Comparison of ENCODE assay signal across 11 mouse cellular contexts in genomic region chr4:151165539-151165938, GRCm38 (mm10).
DNase-seq lines count a peak whose midpoint lies in the region; ATAC-seq and TF ChIP-seq lines count a peak whose summit lies in the region.
"Had no signal": no experiment of that assay in that cellular context is flagged by ENCODE, and none has a peak within 500 bp of the region (broad histone marks: within the 10 kb centered on the region; RNA-seq: fewer than 3 reads in every experiment).

No protein-coding gene starts in this region.

- no peak for DNase-seq in hindbrain, embryonic 10.5 days (ENCODE audit: low spot score)
- DNase-seq in cerebellum, adult 8-10 months = peak; percentile 98
- peak; percentile 85 to 91 for DNase-seq in gastrocnemius, postnatal 4 days (ENCODE audit: low spot score in 2 of 2)
- peak; percentile 86 to 87 for DNase-seq in layer of hippocampus, adult 2 months (ENCODE audit: low spot score in 2 of 2)
- peak; percentile 92 for DNase-seq in lung, postnatal 14 days
- peak; percentile 60 for DNase-seq in stomach, postnatal 0 days (ENCODE audit: low spot score)
- no peak for DNase-seq in thymus, postnatal 0 days (ENCODE audit: low spot score)

- H3K27me3 ChIP-seq in hindbrain, embryonic 12.5 days = peaks cover 64% of the 10 kb centered on the region
- H3K27me3 ChIP-seq in hindbrain, embryonic 10.5 days (ENCODE audit: insufficient read depth, poor library complexity, severe bottlenecking) = peaks cover 23% of the 10 kb centered on the region; the same call in 1 of the 2 replicates
- H3K27me3 ChIP-seq in stomach, postnatal 0 days (ENCODE audit: control insufficient read depth, insufficient read depth, low read length) = no peaks in the 10 kb centered on the region
- H3K27me3 ChIP-seq: CH12.LX had no signal

- no peaks in the 10 kb centered on the region for H3K36me3 ChIP-seq in hindbrain, embryonic 12.5 days
- H3K36me3 ChIP-seq in hindbrain, embryonic 10.5 days = no peaks in the 10 kb centered on the region
- H3K36me3 ChIP-seq in stomach, postnatal 0 days (ENCODE audit: control insufficient read depth, insufficient read depth, low read length) = no peaks in the 10 kb centered on the region
- H3K36me3 ChIP-seq: embryonic facial prominence, embryonic 13.5 days had no signal

- TF ChIP-seq EP300 in stomach, postnatal 0 days (optimal IDR thresholded peaks at IDR 0.05) = no peak

- no peaks in the 10 kb centered on the region for H3K9me3 ChIP-seq in hindbrain, embryonic 12.5 days (replicated peaks)
- no peaks in the 10 kb centered on the region for H3K9me3 ChIP-seq in hindbrain, embryonic 10.5 days
- no peaks in the 10 kb centered on the region for H3K9me3 ChIP-seq in stomach, postnatal 0 days (ENCODE audit: control insufficient read depth, low read length)
- H3K9me3 ChIP-seq: embryonic facial prominence, embryonic 13.5 days had no signal

- TF ChIP-seq CTCF in layer of hippocampus, adult 2 months (conservative IDR thresholded peaks at IDR 0.05) = 0 out of 2 replicates have a peak, but pooled peaks have one; percentile 16
- TF ChIP-seq CTCF in stomach, postnatal 0 days (IDR thresholded peaks at IDR 0.05; ENCODE audit: low read depth) = no peak

- H3K27ac ChIP-seq in hindbrain, embryonic 12.5 days = no peak overlapping the region
- H3K27ac ChIP-seq in hindbrain, embryonic 10.5 days = no peak overlapping the region
- no peak overlapping the region for H3K27ac ChIP-seq in layer of hippocampus, adult 2 months
- H3K27ac ChIP-seq in stomach, postnatal 0 days (replicated peaks) = no peak overlapping the region
- H3K27ac ChIP-seq: embryonic facial prominence, embryonic 13.5 days had no signal

- peaks cover 20% of the 10 kb centered on the region for H3K4me1 ChIP-seq in hindbrain, embryonic 12.5 days
- H3K4me1 ChIP-seq in hindbrain, embryonic 10.5 days (replicated peaks) = peaks cover 22% of the 10 kb centered on the region
- no peaks in the 10 kb centered on the region for H3K4me1 ChIP-seq in stomach, postnatal 0 days (replicated peaks; ENCODE audit: control insufficient read depth, insufficient read depth)

- H3K4me3 ChIP-seq in hindbrain, embryonic 12.5 days = no peak overlapping the region
- H3K4me3 ChIP-seq in hindbrain, embryonic 10.5 days = no peak overlapping the region
- no peak overlapping the region for H3K4me3 ChIP-seq in layer of hippocampus, adult 2 months
- H3K4me3 ChIP-seq in stomach, postnatal 0 days (ENCODE audit: low read depth, low read length) = no peak overlapping the region
- H3K4me3 ChIP-seq: embryonic facial prominence, embryonic 13.5 days; myocyte had no signal

- peak; percentile 61 for ATAC-seq in hindbrain, embryonic 12.5 days (ENCODE audit: low FRiP score)
- peak; percentile 36; the same call in 1 of the 2 replicates for ATAC-seq in stomach, postnatal 0 days (ENCODE audit: low FRiP score, low TSS enrichment)

- no peak overlapping the region for H3K4me2 ChIP-seq in hindbrain, embryonic 12.5 days (replicated peaks)
- H3K4me2 ChIP-seq in stomach, postnatal 0 days (replicated peaks; ENCODE audit: low read depth) = no peak overlapping the region
- H3K4me2 ChIP-seq: embryonic facial prominence, embryonic 13.5 days had no signal

- 8% methylated on average over 10 of the region's 10 CpGs for WGBS in hindbrain, embryonic 12.5 days
- 19% methylated on average over 10 of the region's 10 CpGs for WGBS in hindbrain, embryonic 10.5 days
- WGBS in stomach, postnatal 0 days = 11% methylated on average over 10 of the region's 10 CpGs

- H3K9ac ChIP-seq in hindbrain, embryonic 12.5 days = no peak overlapping the region
- no peak overlapping the region for H3K9ac ChIP-seq in stomach, postnatal 0 days (ENCODE audit: low read length)
- H3K9ac ChIP-seq: embryonic facial prominence, embryonic 13.5 days had no signal

Comparison
In these comparisons a context has a peak if more than half of its experiments do, and no peak if none do; other contexts are left out.
1. DNase-seq: peak in cerebellum, adult 8-10 months (single experiment), gastrocnemius, postnatal 4 days (2 of 2), layer of hippocampus, adult 2 months (2 of 2), lung, postnatal 14 days (single experiment) and stomach, postnatal 0 days (single experiment); none in hindbrain, embryonic 10.5 days (single experiment) and thymus, postnatal 0 days (single experiment).